Mouse (Mus musculus): Measurements from ENCODE around the gene Slc2a4. TPM values are rescaled to one million over a fixed set of nuclear protein-coding genes. Genes with fewer than 3 reads are reported as not detected.
A peak's percentile ranks its signal among the peaks of the same experiment; 100 is the strongest.
"Not testable (repeated sequence)": the region's sequence is repeated elsewhere in the genome, so short reads cannot be mapped to it uniquely, and the experiment has no call there.

The Slc2a4 gene
- polyA plus RNA-seq, 1 experiment from 2014 or later, result 4.4 TPM

GRCm38 (mm10) chr11:69936714-69937347, 11.2 kb downstream of the Slc2a4 start:
- H3K27me3 ChIP-seq, result peaks cover 46% of the 10 kb centered on the region
- peak overlapping the region; percentile 99 for H3K4me2 ChIP-seq (replicated peaks)
- H3K27ac ChIP-seq, result no peak overlapping the region
- H3K4me3 ChIP-seq (replicated peaks), result peak overlapping the region; percentile 61
- ATAC-seq, result no peak
- 44% methylated on average over 9 of the region's 9 CpGs for WGBS
- H3K9ac ChIP-seq (replicated peaks), result peak overlapping the region; percentile 75
- H3K36me3 ChIP-seq, result no peaks in the 10 kb centered on the region
- no peaks in the 10 kb centered on the region for H3K9me3 ChIP-seq
- peaks cover 21% of the 10 kb centered on the region for H3K4me1 ChIP-seq (replicated peaks)

- Histone ChIP-seq H3K4me2 (replicated peaks) (peak overlapping the region; percentile 99), H3K27ac (no peak overlapping the region), H3K36me3 (no peaks in the 10 kb centered on the region), H3K9me3 (no peaks in the 10 kb centered on the region), H3K4me1 (replicated peaks) (peaks cover 21% of the 10 kb centered on the region), H3K9ac (replicated peaks) (peak overlapping the region; percentile 75), H3K4me3 (replicated peaks) (peak overlapping the region; percentile 61), H3K27me3 (peaks cover 46% of the 10 kb centered on the region)
- peak; percentile 31 for ATAC-seq
- WGBS, result 2% methylated on average over 30 of the region's 30 CpGs
Observed at GRCm38 (mm10) chr11:69936156-69936555, 11.8 kb downstream of the Slc2a4 start.

- Histone ChIP-seq H3K9me3 (no peaks in the 10 kb centered on the region), H3K4me3 (replicated peaks) (peak within 1 kb of the TSS; percentile 61), H3K36me3 (no peaks in the 10 kb centered on the region), H3K27ac (0 out of 2 replicates have a peak within 1 kb of the TSS, but pooled peaks have one; percentile 35), H3K27me3 (peaks cover 46% of the 10 kb centered on the region), H3K4me2 (replicated peaks) (peak within 1 kb of the TSS; percentile 99), H3K9ac (replicated peaks) (peak within 1 kb of the TSS; percentile 75), H3K4me1 (replicated peaks) (peaks cover 21% of the 10 kb centered on the region)
- 2% methylated on average over 50 of the region's 62 CpGs for WGBS
- ATAC-seq, result peak; percentile 92
Observed at GRCm38 (mm10) chr11:69935137-69935879, 12.7 kb downstream of the Slc2a4 start, which contains the start of gene Ybx2. Ybx2 (plus strand) TSS chr11:69935796.

- Histone ChIP-seq H3K27me3 (peaks cover 46% of the 10 kb centered on the region), H3K27ac (no peak overlapping the region), H3K9ac (replicated peaks) (no peak overlapping the region), H3K4me1 (replicated peaks) (peaks cover 21% of the 10 kb centered on the region), H3K4me2 (replicated peaks) (peak overlapping the region; percentile 99), H3K9me3 (no peaks in the 10 kb centered on the region), H3K4me3 (replicated peaks) (peak overlapping the region; percentile 7; the same call in 1 of the 2 replicates), H3K36me3 (no peaks in the 10 kb centered on the region)
- no peak for ATAC-seq
- 14% methylated on average over 6 of the region's 6 CpGs for WGBS
Observed at GRCm38 (mm10) chr11:69934681-69935080, 13.3 kb downstream of the Slc2a4 start.

GRCm38 (mm10) chr11:69934169-69934568, 13.8 kb downstream of the Slc2a4 start:
- Histone ChIP-seq H3K4me2 (replicated peaks) (peak overlapping the region; percentile 99), H3K4me3 (replicated peaks) (peak overlapping the region; percentile 7; the same call in 1 of the 2 replicates), H3K27ac (no peak overlapping the region), H3K4me1 (replicated peaks) (peaks cover 21% of the 10 kb centered on the region), H3K27me3 (peaks cover 43% of the 10 kb centered on the region), H3K9me3 (no peaks in the 10 kb centered on the region), H3K9ac (replicated peaks) (no peak overlapping the region), H3K36me3 (no peaks in the 10 kb centered on the region)
- peak; percentile 59; the same call in 1 of the 2 replicates for ATAC-seq
- 1% methylated on average over 18 of the region's 18 CpGs for WGBS

- Histone ChIP-seq H3K27me3 (peaks cover 32% of the 10 kb centered on the region), H3K4me2 (replicated peaks) (no peak overlapping the region), H3K4me1 (replicated peaks) (peaks cover 21% of the 10 kb centered on the region), H3K4me3 (replicated peaks) (no peak overlapping the region), H3K9me3 (no peaks in the 10 kb centered on the region), H3K9ac (replicated peaks) (no peak overlapping the region), H3K36me3 (no peaks in the 10 kb centered on the region), H3K27ac (no peak overlapping the region)
- WGBS, result 82% methylated on average over 4 of the region's 4 CpGs
- ATAC-seq, result no peak
Observed at GRCm38 (mm10) chr11:69933066-69933465, 14.9 kb downstream of the Slc2a4 start.

GRCm38 (mm10) chr11:69932254-69932653, 15.7 kb downstream of the Slc2a4 start:
- no peaks in the 10 kb centered on the region for H3K9me3 ChIP-seq
- no peak overlapping the region for H3K27ac ChIP-seq
- ATAC-seq, result no peak
- 42% methylated on average over 3 of the region's 3 CpGs for WGBS
- H3K9ac ChIP-seq (replicated peaks), result no peak overlapping the region
- no peaks in the 10 kb centered on the region for H3K36me3 ChIP-seq
- H3K4me1 ChIP-seq (replicated peaks), result peaks cover 19% of the 10 kb centered on the region
- no peak overlapping the region for H3K4me3 ChIP-seq (replicated peaks)
- peaks cover 23% of the 10 kb centered on the region for H3K27me3 ChIP-seq
- no peak overlapping the region for H3K4me2 ChIP-seq (replicated peaks)

GRCm38 (mm10) chr11:69931769-69932168, 16.2 kb downstream of the Slc2a4 start:
- peaks cover 15% of the 10 kb centered on the region for H3K4me1 ChIP-seq (replicated peaks)
- H3K27ac ChIP-seq, result no peak overlapping the region
- H3K4me3 ChIP-seq (replicated peaks), result no peak overlapping the region
- H3K9ac ChIP-seq (replicated peaks), result no peak overlapping the region
- no peaks in the 10 kb centered on the region for H3K36me3 ChIP-seq
- 77% methylated on average over 8 of the region's 8 CpGs for WGBS
- no peak for ATAC-seq
- no peaks in the 10 kb centered on the region for H3K9me3 ChIP-seq
- peaks cover 19% of the 10 kb centered on the region for H3K27me3 ChIP-seq
- H3K4me2 ChIP-seq (replicated peaks), result no peak overlapping the region

GRCm38 (mm10) chr11:69930967-69931537, 16.9 kb downstream of the Slc2a4 start:
- H3K36me3 ChIP-seq, result no peaks in the 10 kb centered on the region
- WGBS, result 83% methylated on average over 3 of the region's 3 CpGs
- no peak overlapping the region for H3K9ac ChIP-seq (replicated peaks)
- ATAC-seq, result no peak
- peaks cover 7% of the 10 kb centered on the region for H3K4me1 ChIP-seq (replicated peaks)
- no peaks in the 10 kb centered on the region for H3K9me3 ChIP-seq
- no peak overlapping the region for H3K27ac ChIP-seq
- no peak overlapping the region for H3K4me2 ChIP-seq (replicated peaks)
- peaks cover 11% of the 10 kb centered on the region; the same call in 1 of the 2 replicates for H3K27me3 ChIP-seq
- H3K4me3 ChIP-seq (replicated peaks), result no peak overlapping the region

GRCm38 (mm10) chr11:69930176-69930575, 17.8 kb downstream of the Slc2a4 start:
- H3K9ac ChIP-seq (replicated peaks), result not testable (repeated sequence)

GRCm38 (mm10) chr11:69929712-69930111, 18.3 kb downstream of the Slc2a4 start:
- Histone ChIP-seq H3K9me3 (no peaks in the 10 kb centered on the region), H3K4me1 (replicated peaks) (no peaks in the 10 kb centered on the region), H3K27me3 (peaks cover 3% of the 10 kb centered on the region; the same call in 1 of the 2 replicates), H3K9ac (replicated peaks) (no peak overlapping the region), H3K4me2 (replicated peaks) (no peak overlapping the region), H3K36me3 (no peaks in the 10 kb centered on the region), H3K27ac (no peak overlapping the region), H3K4me3 (replicated peaks) (no peak overlapping the region)
- 85% methylated on average over 4 of the region's 4 CpGs for WGBS
- ATAC-seq, result no peak

More at GRCm38 (mm10) chr11:69930176-69930575, 17.8 kb downstream of the Slc2a4 start:
- H3K36me3 ChIP-seq; H3K9me3 ChIP-seq; ATAC-seq; H3K4me1 ChIP-seq (replicated peaks); H3K4me2 ChIP-seq (replicated peaks); H3K27me3 ChIP-seq; H3K4me3 ChIP-seq (replicated peaks); H3K27ac ChIP-seq: not testable (repeated sequence)
- WGBS, result 91% methylated on average over 8 of the region's 8 CpGs

- no peak for ATAC-seq
- WGBS, result 90% methylated on average over 2 of the region's 2 CpGs
- H3K9ac ChIP-seq (replicated peaks), result no peak overlapping the region
Observed at GRCm38 (mm10) chr11:69927501-69927900, 20.5 kb downstream of the Slc2a4 start.

More at GRCm38 (mm10) chr11:69927501-69927900, 20.5 kb downstream of the Slc2a4 start:
- H3K27me3 ChIP-seq, result no peaks in the 10 kb centered on the region
- H3K4me3 ChIP-seq (replicated peaks), result no peak overlapping the region
- H3K9me3 ChIP-seq, result no peaks in the 10 kb centered on the region
- H3K4me2 ChIP-seq (replicated peaks), result no peak overlapping the region
- peaks cover 5% of the 10 kb centered on the region for H3K4me1 ChIP-seq (replicated peaks)
- H3K36me3 ChIP-seq, result no peaks in the 10 kb centered on the region
- H3K27ac ChIP-seq, result no peak overlapping the region

Measured in midbrain, embryonic 13.5 days (tissue).